Mouse (Mus musculus) right cerebral cortex, postnatal 14 days (tissue): ENCODE data around the gene Ifit3.
"Not testable (repeated sequence)": the region's sequence is repeated elsewhere in the genome, so short reads cannot be mapped to it uniquely, and the experiment has no call there.

Source experiments
- DNase-seq: peaks from one replicate; pipeline ENCODE4 v3.0.0; 2022

Gene Ifit3

GRCm38 (mm10) chr19:34588959-34589358 lies 5.6 kb downstream of the Ifit3 start:
- DNase-seq = no peak

- no peak for DNase-seq
Measured at GRCm38 (mm10) chr19:34593456-34593855, 10.1 kb downstream of the Ifit3 start.

GRCm38 (mm10) chr19:34594523-34594922 lies 11.2 kb downstream of the Ifit3 start:
- not testable (repeated sequence) for DNase-seq

- no peak for DNase-seq
Measured at GRCm38 (mm10) chr19:34596811-34597210, 13.5 kb downstream of the Ifit3 start.

- DNase-seq = no peak
Measured at GRCm38 (mm10) chr19:34598341-34598740, 15.0 kb downstream of the Ifit3 start.

GRCm38 (mm10) chr19:34599250-34599649 lies 15.9 kb downstream of the Ifit3 start:
- not testable (repeated sequence) for DNase-seq

GRCm38 (mm10) chr19:34601888-34602287 lies 18.6 kb downstream of the Ifit3 start, which contains the start of gene Ifit1bl1:
TSS of gene Ifit1bl1 (minus strand) at chr19:34601956.
- not testable (repeated sequence) for DNase-seq

GRCm38 (mm10) chr19:34605472-34605871 lies 22.1 kb downstream of the Ifit3 start:
- no peak for DNase-seq

GRCm38 (mm10) chr19:34607237-34608051 lies 24.1 kb downstream of the Ifit3 start, which contains the start of gene Ifit3b:
TSS of gene Ifit3b (plus strand) at chr19:34607970.
- DNase-seq = not testable (repeated sequence)

- not testable (repeated sequence) for DNase-seq
Measured at GRCm38 (mm10) chr19:34610118-34610517, 26.8 kb downstream of the Ifit3 start.

- DNase-seq = not testable (repeated sequence)
Measured at GRCm38 (mm10) chr19:34612243-34613001, 29.1 kb downstream of the Ifit3 start.

GRCm38 (mm10) chr19:34620871-34621270 lies 37.5 kb downstream of the Ifit3 start:
- DNase-seq = no peak

GRCm38 (mm10) chr19:34623781-34624180 lies 40.5 kb downstream of the Ifit3 start:
- no peak for DNase-seq

- DNase-seq = no peak
Measured at GRCm38 (mm10) chr19:34624663-34625062, 41.3 kb downstream of the Ifit3 start.

- DNase-seq = no peak
Measured at GRCm38 (mm10) chr19:34627496-34627895, 44.2 kb downstream of the Ifit3 start.

- no peak for DNase-seq
Measured at GRCm38 (mm10) chr19:34631487-34631886, 48.2 kb downstream of the Ifit3 start.

GRCm38 (mm10) chr19:34633484-34633883 lies 50.2 kb downstream of the Ifit3 start:
- DNase-seq = no peak

- peak; percentile 43 for DNase-seq
Measured at GRCm38 (mm10) chr19:34636933-34637557, 53.7 kb downstream of the Ifit3 start.
